Mouse (Mus musculus) T-cell, adult 66 days (primary cell): Measurements from ENCODE around the gene Gm36028. TPM values are rescaled to one million over a fixed set of nuclear protein-coding genes. Genes with fewer than 3 reads are reported as not detected.

Source experiments
- total RNA-seq, 2 experiments: library from RNA; stranded (reverse); gene quantifications; 3 replicates in 1 of 2; 4 replicates in 1 of 2; pipeline ENCODE4 v1.2.4; 2023

The Gm36028 gene
- not detected for total RNA-seq

GRCm38 (mm10) chr16:37861029-37861428 is at the start of gene Gm36028:
TSS of gene Gm36028 (minus strand) at chr16:37861146.

GRCm38 (mm10) chr16:37867791-37868505 is 7.0 kb upstream of the Gm36028 start, which contains the start of gene Lrrc58:
TSS of gene Lrrc58 (plus strand) at chr16:37868389.

Other genes with a start within 250 kb of the Gm36028 start
- 10 to 100 TPM; 47.5 to 52.5 TPM for gene Ndufb4, start 206.7 kb downstream of the Gm36028 start, total RNA-seq
- under 1 TPM in 1 of 2 experiments, not detected in 1; 0.83 TPM for gene Fstl1, start 84.3 kb downstream of the Gm36028 start, total RNA-seq
- gene Lrrc58, start 7.2 kb upstream of the Gm36028 start, total RNA-seq = 10 to 100 TPM; 36.9 to 37.0 TPM
- gene Gpr156, start 55.4 kb upstream of the Gm36028 start, total RNA-seq = not detected
- gene Gsk3b, start 227.9 kb upstream of the Gm36028 start, total RNA-seq = 10 to 100 TPM; 88.7 to 89.8 TPM